Mouse (Mus musculus): ENCODE measurements around the gene Iqcc. TPM values are rescaled to one million over a fixed set of nuclear protein-coding genes. Genes with fewer than 3 reads are reported as not detected.
A peak's percentile ranks its signal among the peaks of the same experiment; 100 is the strongest.

The Iqcc gene
- polyA plus RNA-seq, 1 experiment: 14.6 TPM

- no peaks in the 10 kb centered on the region for H3K4me1 ChIP-seq (ENCODE audit: control insufficient read depth, insufficient read depth, insufficient read length, low read length)
- no peak overlapping the region for H3K27ac ChIP-seq (replicated peaks; ENCODE audit: low read depth, low read length)
- no peak overlapping the region for H3K4me3 ChIP-seq (ENCODE audit: insufficient read depth, low read depth, low read length)
These were observed 8.9 kb downstream of the Iqcc start for GRCm38 (mm10) chr4:129610026-129610425.

- Histone ChIP-seq H3K4me3 (ENCODE audit: insufficient read depth, low read depth, low read length) (no peak overlapping the region), H3K4me1 (ENCODE audit: control insufficient read depth, insufficient read depth, insufficient read length, low read length) (no peaks in the 10 kb centered on the region), H3K27ac (replicated peaks; ENCODE audit: low read depth, low read length) (no peak overlapping the region)
These were observed 9.7 kb downstream of the Iqcc start for GRCm38 (mm10) chr4:129609139-129609631.

- Histone ChIP-seq H3K27ac (replicated peaks; ENCODE audit: low read depth, low read length) (no peak overlapping the region), H3K4me1 (ENCODE audit: control insufficient read depth, insufficient read depth, insufficient read length, low read length) (no peaks in the 10 kb centered on the region), H3K4me3 (ENCODE audit: insufficient read depth, low read depth, low read length) (no peak overlapping the region)
These were observed 10.4 kb downstream of the Iqcc start for GRCm38 (mm10) chr4:129608426-129609025.

GRCm38 (mm10) chr4:129600233-129601158, 18.4 kb downstream of the Iqcc start, which contains the start of the genes Eif3i and Tmem234:
Gene Eif3i (minus strand): TSS chr4:129600648.
Gene Tmem234 (plus strand): TSS chr4:129600668.
- peaks cover 10% of the 10 kb centered on the region for H3K4me1 ChIP-seq (ENCODE audit: control insufficient read depth, insufficient read depth, insufficient read length, low read length)
- peak within 1 kb of the TSS; percentile 85 for H3K27ac ChIP-seq (replicated peaks; ENCODE audit: low read depth, low read length)
- H3K4me3 ChIP-seq (ENCODE audit: insufficient read depth, low read depth, low read length): peak within 1 kb of the TSS; percentile 100

- Histone ChIP-seq H3K27ac (replicated peaks; ENCODE audit: low read depth, low read length) (no peak overlapping the region), H3K4me1 (ENCODE audit: control insufficient read depth, insufficient read depth, insufficient read length, low read length) (no peaks in the 10 kb centered on the region), H3K4me3 (ENCODE audit: insufficient read depth, low read depth, low read length) (no peak overlapping the region)
These were observed 30.0 kb downstream of the Iqcc start for GRCm38 (mm10) chr4:129588865-129589264.

- H3K4me3 ChIP-seq (ENCODE audit: insufficient read depth, low read depth, low read length): no peak overlapping the region
- H3K27ac ChIP-seq (replicated peaks; ENCODE audit: low read depth, low read length): no peak overlapping the region
- H3K4me1 ChIP-seq (ENCODE audit: control insufficient read depth, insufficient read depth, insufficient read length, low read length): no peaks in the 10 kb centered on the region
These were observed 32.0 kb downstream of the Iqcc start for GRCm38 (mm10) chr4:129586943-129587342.

- Histone ChIP-seq H3K4me3 (ENCODE audit: insufficient read depth, low read depth, low read length) (no peak overlapping the region), H3K4me1 (ENCODE audit: control insufficient read depth, insufficient read depth, insufficient read length, low read length) (no peaks in the 10 kb centered on the region), H3K27ac (replicated peaks; ENCODE audit: low read depth, low read length) (no peak overlapping the region)
These were observed 33.1 kb downstream of the Iqcc start for GRCm38 (mm10) chr4:129585773-129586172.

- no peaks in the 10 kb centered on the region; the same call in 1 of the 2 replicates for H3K4me1 ChIP-seq (ENCODE audit: control insufficient read depth, insufficient read depth, insufficient read length, low read length)
These were observed 33.9 kb downstream of the Iqcc start for GRCm38 (mm10) chr4:129584884-129585608.

GRCm38 (mm10) chr4:129584370-129584769, 34.5 kb downstream of the Iqcc start:
- H3K4me1 ChIP-seq (ENCODE audit: control insufficient read depth, insufficient read depth, insufficient read length, low read length): no peaks in the 10 kb centered on the region; the same call in 1 of the 2 replicates
- peak overlapping the region; percentile 69 for H3K27ac ChIP-seq (replicated peaks; ENCODE audit: low read depth, low read length)
- peak overlapping the region; percentile 72 for H3K4me3 ChIP-seq (ENCODE audit: insufficient read depth, low read depth, low read length)

More at GRCm38 (mm10) chr4:129584884-129585608, 33.9 kb downstream of the Iqcc start:
- Histone ChIP-seq H3K27ac (replicated peaks; ENCODE audit: low read depth, low read length) (peak overlapping the region; percentile 69), H3K4me3 (ENCODE audit: insufficient read depth, low read depth, low read length) (peak overlapping the region; percentile 72)

GRCm38 (mm10) chr4:129582251-129582650, 36.6 kb downstream of the Iqcc start:
- Histone ChIP-seq H3K4me3 (ENCODE audit: insufficient read depth, low read depth, low read length) (no peak overlapping the region), H3K4me1 (ENCODE audit: control insufficient read depth, insufficient read depth, insufficient read length, low read length) (peaks cover 9% of the 10 kb centered on the region), H3K27ac (replicated peaks; ENCODE audit: low read depth, low read length) (no peak overlapping the region)

- Histone ChIP-seq H3K4me3 (ENCODE audit: insufficient read depth, low read depth, low read length) (no peak overlapping the region), H3K27ac (replicated peaks; ENCODE audit: low read depth, low read length) (peak overlapping the region; percentile 29), H3K4me1 (ENCODE audit: control insufficient read depth, insufficient read depth, insufficient read length, low read length) (peaks cover 9% of the 10 kb centered on the region)
These were observed 38.6 kb downstream of the Iqcc start for GRCm38 (mm10) chr4:129580347-129580746.

GRCm38 (mm10) chr4:129578466-129578865, 40.4 kb downstream of the Iqcc start, which contains the start of gene Fam167b:
Gene Fam167b (minus strand): TSS chr4:129578549.
- peak within 1 kb of the TSS; percentile 57 for H3K27ac ChIP-seq (replicated peaks; ENCODE audit: low read depth, low read length)
- 0 out of 2 replicates have a peak within 1 kb of the TSS, but pooled peaks have one; percentile 2 for H3K4me3 ChIP-seq (ENCODE audit: insufficient read depth, low read depth, low read length)
- peaks cover 9% of the 10 kb centered on the region for H3K4me1 ChIP-seq (ENCODE audit: control insufficient read depth, insufficient read depth, insufficient read length, low read length)

- H3K27ac ChIP-seq (replicated peaks; ENCODE audit: low read depth, low read length): no peak overlapping the region
- 0 out of 2 replicates have a peak overlapping the region, but pooled peaks have one; percentile 2 for H3K4me3 ChIP-seq (ENCODE audit: insufficient read depth, low read depth, low read length)
These were observed 41.2 kb downstream of the Iqcc start for GRCm38 (mm10) chr4:129577688-129578087.

GRCm38 (mm10) chr4:129576863-129577491, 41.9 kb downstream of the Iqcc start:
- 0 out of 2 replicates have a peak overlapping the region, but pooled peaks have one; percentile 0 for H3K4me3 ChIP-seq (ENCODE audit: insufficient read depth, low read depth, low read length)
- no peak overlapping the region for H3K27ac ChIP-seq (replicated peaks; ENCODE audit: low read depth, low read length)
- H3K4me1 ChIP-seq (ENCODE audit: control insufficient read depth, insufficient read depth, insufficient read length, low read length): peaks cover 11% of the 10 kb centered on the region

More at GRCm38 (mm10) chr4:129577688-129578087, 41.2 kb downstream of the Iqcc start:
- peaks cover 11% of the 10 kb centered on the region for H3K4me1 ChIP-seq (ENCODE audit: control insufficient read depth, insufficient read depth, insufficient read length, low read length)
